Mouse (Mus musculus): Measurements from ENCODE around the gene Crtc3. TPM values are rescaled to one million over a fixed set of nuclear protein-coding genes. Genes with fewer than 3 reads are reported as not detected.

The Crtc3 gene
- polyA plus RNA-seq, 1 experiment, result 9.5 TPM

DNA sequence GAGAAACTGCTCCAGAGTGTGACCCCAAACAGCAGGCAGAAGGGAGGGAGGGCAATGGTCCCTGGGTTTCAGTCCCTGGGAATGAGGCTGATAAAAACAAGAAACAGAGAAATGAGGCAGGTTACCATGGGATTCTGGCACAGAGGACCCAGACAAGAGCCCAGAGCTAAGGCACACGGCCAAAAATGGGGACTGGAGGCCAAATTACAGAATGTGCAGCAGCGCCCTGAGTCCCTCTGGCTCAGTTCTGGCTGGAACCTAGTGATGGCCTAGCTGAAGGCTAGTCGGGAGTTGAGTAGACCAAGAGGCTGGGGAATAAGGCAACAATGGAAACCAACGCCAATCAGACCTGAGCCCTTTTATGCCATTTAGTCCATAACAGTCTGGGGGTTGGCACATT is 28.1 kb downstream of the Crtc3 start:
- Histone ChIP-seq H3K4me3 (ENCODE audit: insufficient read depth, low read depth, low read length) (no peak overlapping the region), H3K27ac (replicated peaks; ENCODE audit: low read depth, low read length) (peak overlapping the region; percentile 43), H3K4me1 (ENCODE audit: control insufficient read depth, insufficient read depth, insufficient read length, low read length) (peaks cover 18% of the 10 kb centered on the region)

DNA sequence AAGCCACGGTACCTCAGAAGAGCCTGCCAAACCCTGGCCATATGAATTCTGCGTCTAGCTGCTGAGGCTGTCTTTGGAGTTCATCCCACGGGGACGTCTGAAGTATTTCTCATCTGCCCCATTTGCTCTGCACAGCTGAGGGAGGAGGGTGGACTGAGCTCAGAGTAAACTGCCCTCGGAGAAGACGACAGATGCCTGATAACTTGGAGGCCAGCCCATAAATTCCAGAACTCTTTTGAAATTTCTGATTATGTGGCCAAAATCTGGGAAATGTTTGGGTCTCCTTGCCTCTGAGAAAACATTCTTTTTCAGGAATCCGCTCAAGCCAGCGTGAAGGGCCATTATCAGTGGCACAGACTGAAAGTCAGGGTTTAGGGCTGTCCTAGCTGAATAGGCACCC is 30.8 kb downstream of the Crtc3 start:
- Histone ChIP-seq H3K27ac (replicated peaks; ENCODE audit: low read depth, low read length) (no peak overlapping the region), H3K4me1 (ENCODE audit: control insufficient read depth, insufficient read depth, insufficient read length, low read length) (peaks cover 22% of the 10 kb centered on the region), H3K4me3 (ENCODE audit: insufficient read depth, low read depth, low read length) (no peak overlapping the region)

DNA sequence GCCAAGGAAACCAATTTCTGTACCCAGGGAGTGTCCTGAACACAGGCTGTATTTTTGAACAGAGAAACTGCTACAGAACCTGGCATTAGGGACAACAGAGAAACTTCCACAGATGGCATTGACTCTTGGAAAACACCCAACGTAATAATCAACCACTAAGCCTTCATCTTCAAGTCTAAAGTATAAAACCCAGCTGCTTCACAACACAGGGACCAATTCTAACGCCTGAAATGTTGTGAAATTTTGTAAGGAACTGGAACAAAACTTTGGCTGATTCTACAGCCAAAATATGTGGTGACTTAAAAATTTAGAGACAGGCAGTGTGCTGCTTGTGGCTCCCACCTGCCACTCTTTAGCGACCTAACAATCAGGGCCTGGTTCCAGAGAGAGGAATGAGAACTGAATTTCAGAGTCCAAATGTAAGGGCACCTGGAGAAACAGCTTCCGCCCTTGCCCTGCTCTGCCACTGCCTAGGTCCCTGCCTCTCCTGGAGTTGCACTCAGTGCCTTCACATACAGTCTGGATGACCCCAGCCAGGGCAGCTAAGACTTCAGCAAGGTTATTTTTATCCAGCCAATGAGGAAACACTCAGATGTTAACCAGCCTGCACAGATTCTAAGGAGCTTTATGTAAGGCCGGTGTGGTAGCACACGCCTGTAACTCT is 33.2 kb downstream of the Crtc3 start:
- no peak overlapping the region for H3K4me3 ChIP-seq (ENCODE audit: insufficient read depth, low read depth, low read length)
- H3K4me1 ChIP-seq (ENCODE audit: control insufficient read depth, insufficient read depth, insufficient read length, low read length), result peaks cover 16% of the 10 kb centered on the region

DNA sequence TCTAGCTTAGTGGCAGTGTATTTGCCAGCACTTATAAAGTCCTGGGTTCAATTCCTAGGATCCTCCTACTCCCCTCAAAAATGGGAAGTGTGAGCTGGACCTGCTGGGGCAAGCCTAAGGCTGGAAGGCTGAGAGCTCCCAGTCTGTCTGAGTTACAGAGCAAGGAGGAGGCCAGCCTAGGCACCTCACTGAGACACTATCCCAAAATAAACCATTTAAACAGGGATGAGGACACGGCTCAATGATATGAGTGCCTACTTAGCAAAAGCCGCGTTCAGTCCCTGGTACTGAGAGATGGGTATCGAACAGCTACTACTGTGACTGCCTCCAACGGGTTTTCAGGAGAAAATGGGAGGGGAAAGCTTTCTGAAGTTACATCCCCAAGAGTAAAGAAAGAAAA is 33.8 kb downstream of the Crtc3 start:
- peaks cover 14% of the 10 kb centered on the region for H3K4me1 ChIP-seq (ENCODE audit: control insufficient read depth, insufficient read depth, insufficient read length, low read length)
- no peak overlapping the region for H3K4me3 ChIP-seq (ENCODE audit: insufficient read depth, low read depth, low read length)
- H3K27ac ChIP-seq (replicated peaks; ENCODE audit: low read depth, low read length), result no peak overlapping the region

More for the DNA sequence above, 33.2 kb downstream of the Crtc3 start:
- H3K27ac ChIP-seq (replicated peaks; ENCODE audit: low read depth, low read length), result peak overlapping the region; percentile 55

DNA sequence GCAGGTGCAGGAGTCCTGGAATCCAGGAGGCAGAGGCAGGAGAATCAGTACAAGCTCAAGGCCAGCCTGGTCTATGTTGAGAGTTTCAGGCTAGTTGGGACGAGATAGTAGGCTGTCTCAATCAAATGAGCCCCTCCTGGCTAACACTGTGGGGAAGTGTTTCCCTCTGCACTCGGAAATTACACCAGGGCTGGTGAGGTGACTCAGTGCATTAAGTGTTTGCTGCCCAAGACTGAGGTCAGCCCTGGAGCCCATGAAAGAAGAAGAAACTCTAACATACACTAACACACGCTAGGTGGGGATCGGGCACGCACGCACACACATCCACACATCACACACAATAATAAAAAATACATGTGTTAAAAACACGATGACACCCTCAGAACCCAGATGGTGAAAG is 34.3 kb downstream of the Crtc3 start:
- H3K4me1 ChIP-seq (ENCODE audit: control insufficient read depth, insufficient read depth, insufficient read length, low read length), result peaks cover 14% of the 10 kb centered on the region
- H3K4me3 ChIP-seq (ENCODE audit: insufficient read depth, low read depth, low read length), result no peak overlapping the region
- H3K27ac ChIP-seq (replicated peaks; ENCODE audit: low read depth, low read length), result no peak overlapping the region

DNA sequence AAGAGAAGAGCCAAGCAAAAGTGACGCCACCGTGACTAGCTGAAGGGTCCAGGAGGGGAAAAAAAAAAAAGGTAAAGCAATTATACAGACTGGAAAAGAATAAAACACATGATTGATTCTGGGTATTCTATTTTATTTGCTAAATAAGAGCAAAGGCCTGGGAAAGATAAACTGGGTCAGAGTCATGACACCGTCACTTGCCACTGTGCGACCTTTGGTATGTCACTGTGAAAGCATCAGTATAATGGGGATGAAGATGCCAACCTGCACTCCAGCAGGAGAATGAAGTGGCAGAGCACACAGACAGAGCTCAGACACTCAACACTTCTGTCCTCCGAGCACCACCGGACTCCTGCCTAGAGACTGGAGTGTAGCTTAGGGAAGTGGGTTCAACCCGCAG is 34.7 kb downstream of the Crtc3 start:
- Histone ChIP-seq H3K4me1 (ENCODE audit: control insufficient read depth, insufficient read depth, insufficient read length, low read length) (peaks cover 14% of the 10 kb centered on the region), H3K27ac (replicated peaks; ENCODE audit: low read depth, low read length) (no peak overlapping the region), H3K4me3 (ENCODE audit: insufficient read depth, low read depth, low read length) (no peak overlapping the region)

DNA sequence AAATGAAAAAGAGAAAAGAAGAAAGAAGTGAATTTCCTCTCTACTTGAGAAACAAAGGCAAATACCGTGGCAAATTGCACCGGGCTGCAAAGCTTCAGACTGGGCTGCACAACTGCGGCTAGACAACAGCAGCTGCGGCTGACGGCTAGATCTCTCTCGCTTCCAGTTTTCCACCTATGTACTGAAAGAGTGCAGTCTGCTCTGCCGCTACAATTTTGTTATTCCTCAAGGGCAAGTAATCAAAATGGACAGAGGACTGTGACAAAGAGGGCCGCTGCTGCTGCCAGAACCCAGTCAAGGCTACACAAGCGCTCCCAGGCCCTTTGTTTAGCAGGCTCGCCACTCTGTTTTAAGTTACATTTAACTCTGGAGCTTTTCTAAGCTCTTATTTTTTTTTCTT is 35.6 kb downstream of the Crtc3 start:
- no peak overlapping the region for H3K4me3 ChIP-seq (ENCODE audit: insufficient read depth, low read depth, low read length)
- no peak overlapping the region for H3K27ac ChIP-seq (replicated peaks; ENCODE audit: low read depth, low read length)
- peaks cover 14% of the 10 kb centered on the region for H3K4me1 ChIP-seq (ENCODE audit: control insufficient read depth, insufficient read depth, insufficient read length, low read length)

GRCm38 (mm10) chr7:80652289-80652688 is 36.4 kb downstream of the Crtc3 start:
- H3K4me3 ChIP-seq (ENCODE audit: insufficient read depth, low read depth, low read length), result no peak overlapping the region
- H3K4me1 ChIP-seq (ENCODE audit: control insufficient read depth, insufficient read depth, insufficient read length, low read length), result peaks cover 11% of the 10 kb centered on the region
- peak overlapping the region; percentile 23 for H3K27ac ChIP-seq (replicated peaks; ENCODE audit: low read depth, low read length)

- Histone ChIP-seq H3K27ac (replicated peaks; ENCODE audit: low read depth, low read length) (peak overlapping the region; percentile 41), H3K4me1 (ENCODE audit: control insufficient read depth, insufficient read depth, insufficient read length, low read length) (peaks cover 2% of the 10 kb centered on the region), H3K4me3 (ENCODE audit: insufficient read depth, low read depth, low read length) (peak overlapping the region; percentile 36; the same call in 1 of the 2 replicates)
These were observed 41.2 kb downstream of the Crtc3 start for GRCm38 (mm10) chr7:80647437-80647871.

DNA sequence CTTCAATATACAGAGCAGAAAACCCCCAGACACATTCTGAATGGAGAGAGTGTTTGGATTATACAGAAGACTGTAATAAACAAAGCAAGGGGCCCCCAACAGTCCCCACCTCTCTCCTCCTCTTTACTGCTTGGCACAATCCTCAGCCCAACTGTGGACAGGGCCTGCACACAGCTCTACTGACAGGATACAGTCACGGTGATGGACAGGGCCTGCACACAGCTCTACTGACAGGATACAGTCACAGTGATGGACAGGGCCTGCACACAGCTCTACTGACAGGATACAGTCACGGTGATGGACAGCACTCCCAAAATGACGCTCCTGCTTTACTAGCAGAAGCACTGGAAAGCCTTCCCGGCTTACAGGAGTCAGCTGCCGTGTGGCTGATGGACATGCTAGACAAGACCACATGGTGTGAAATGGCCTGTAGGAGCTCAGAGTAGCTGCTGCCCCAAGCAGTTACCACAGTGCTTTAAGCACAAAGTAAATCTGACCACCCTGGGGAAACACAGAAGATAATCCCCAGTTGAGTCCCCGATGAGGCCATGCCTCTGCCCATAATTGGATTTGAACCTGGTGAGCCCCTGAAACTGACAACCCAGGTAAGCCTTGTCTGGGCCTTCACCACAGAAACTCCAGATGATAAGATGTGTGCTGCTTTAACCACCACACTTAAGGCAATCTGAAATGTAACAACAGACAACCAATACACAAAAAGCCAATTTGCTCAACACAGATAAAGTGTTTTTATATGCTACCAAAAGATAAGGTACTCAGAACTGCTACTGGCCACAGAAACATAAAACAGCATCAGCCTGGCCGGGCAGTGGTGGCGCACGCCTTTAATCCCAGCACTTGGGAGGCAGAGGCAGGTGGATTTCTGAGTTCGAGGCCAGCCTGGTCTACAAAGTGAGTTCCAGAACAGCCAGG is 42.3 kb downstream of the Crtc3 start:
- Histone ChIP-seq H3K27ac (replicated peaks; ENCODE audit: low read depth, low read length) (no peak overlapping the region), H3K4me1 (ENCODE audit: control insufficient read depth, insufficient read depth, insufficient read length, low read length) (peaks cover 13% of the 10 kb centered on the region), H3K4me3 (ENCODE audit: insufficient read depth, low read depth, low read length) (no peak overlapping the region)

DNA sequence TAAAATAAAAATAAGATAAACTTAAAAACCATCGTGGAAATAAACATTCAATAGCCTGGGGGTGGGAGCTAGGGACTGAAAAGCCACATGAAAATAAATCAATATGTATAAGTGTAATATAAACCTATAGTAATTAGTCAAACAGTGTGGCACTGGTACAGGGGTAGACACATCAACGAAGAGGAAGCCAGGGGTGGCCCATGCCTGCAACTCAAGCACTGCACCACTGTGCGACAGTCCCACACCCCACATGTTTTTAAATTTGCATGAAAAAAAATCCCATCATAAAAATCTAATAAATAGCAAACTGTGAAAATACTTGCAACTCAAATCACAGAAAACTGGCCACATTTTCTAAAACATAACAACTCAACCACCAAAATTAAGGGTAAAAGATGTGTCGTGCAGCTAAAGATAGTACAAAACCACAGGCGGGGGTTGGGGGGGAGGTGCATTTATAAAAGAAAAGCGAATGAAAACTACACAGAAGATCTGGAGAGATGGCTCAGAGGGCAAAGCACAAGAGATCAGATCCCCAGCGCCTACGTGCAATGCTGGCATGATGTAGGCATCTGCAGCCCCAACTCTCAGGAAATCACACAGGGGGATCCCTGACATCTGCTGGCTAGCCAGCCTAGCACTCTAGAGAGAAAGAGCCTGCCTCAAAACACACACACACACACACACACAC is 45.6 kb downstream of the Crtc3 start:
- Histone ChIP-seq H3K4me1 (ENCODE audit: control insufficient read depth, insufficient read depth, insufficient read length, low read length) (peaks cover 24% of the 10 kb centered on the region), H3K4me3 (ENCODE audit: insufficient read depth, low read depth, low read length) (no peak overlapping the region), H3K27ac (replicated peaks; ENCODE audit: low read depth, low read length) (no peak overlapping the region)

GRCm38 (mm10) chr7:80642552-80642951 is 46.1 kb downstream of the Crtc3 start:
- Histone ChIP-seq H3K4me3 (ENCODE audit: insufficient read depth, low read depth, low read length) (no peak overlapping the region), H3K27ac (replicated peaks; ENCODE audit: low read depth, low read length) (no peak overlapping the region), H3K4me1 (ENCODE audit: control insufficient read depth, insufficient read depth, insufficient read length, low read length) (peaks cover 26% of the 10 kb centered on the region)

- Histone ChIP-seq H3K4me3 (ENCODE audit: insufficient read depth, low read depth, low read length) (no peak overlapping the region), H3K27ac (replicated peaks; ENCODE audit: low read depth, low read length) (peak overlapping the region; percentile 13), H3K4me1 (ENCODE audit: control insufficient read depth, insufficient read depth, insufficient read length, low read length) (peaks cover 31% of the 10 kb centered on the region)
These were observed 46.8 kb downstream of the Crtc3 start for GRCm38 (mm10) chr7:80641899-80642298.

- Histone ChIP-seq H3K4me3 (ENCODE audit: insufficient read depth, low read depth, low read length) (no peak overlapping the region), H3K27ac (replicated peaks; ENCODE audit: low read depth, low read length) (0 out of 2 replicates have a peak overlapping the region, but pooled peaks have one; percentile 12), H3K4me1 (ENCODE audit: control insufficient read depth, insufficient read depth, insufficient read length, low read length) (peaks cover 33% of the 10 kb centered on the region)
These were observed 47.2 kb downstream of the Crtc3 start for GRCm38 (mm10) chr7:80641497-80641896.

DNA sequence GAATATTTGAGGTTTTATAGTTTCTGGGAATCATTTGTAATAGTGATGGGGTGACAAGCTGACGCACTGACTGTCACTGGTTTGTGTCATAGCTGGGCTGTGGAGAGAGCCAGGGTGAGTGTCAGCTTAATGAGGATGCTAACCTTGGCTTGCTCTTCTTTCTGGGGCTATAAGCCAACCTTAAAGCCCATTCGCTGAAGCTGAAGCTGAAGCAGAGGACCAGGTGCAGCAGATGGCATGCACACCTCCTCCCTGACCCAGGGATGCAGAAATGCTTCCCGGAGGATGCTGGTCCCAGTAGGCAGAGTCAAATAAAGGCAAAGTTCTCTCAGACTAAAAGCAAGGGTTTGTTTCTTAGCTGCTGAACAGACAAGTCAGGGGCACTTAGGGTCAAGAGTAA is 48.7 kb downstream of the Crtc3 start:
- Histone ChIP-seq H3K4me1 (ENCODE audit: control insufficient read depth, insufficient read depth, insufficient read length, low read length) (peaks cover 40% of the 10 kb centered on the region), H3K27ac (replicated peaks; ENCODE audit: low read depth, low read length) (peak overlapping the region; percentile 7; the same call in 1 of the 2 replicates), H3K4me3 (ENCODE audit: insufficient read depth, low read depth, low read length) (no peak overlapping the region)

Measured in brown adipose tissue, adult 24 weeks (tissue).